In the genomic region with DNA sequence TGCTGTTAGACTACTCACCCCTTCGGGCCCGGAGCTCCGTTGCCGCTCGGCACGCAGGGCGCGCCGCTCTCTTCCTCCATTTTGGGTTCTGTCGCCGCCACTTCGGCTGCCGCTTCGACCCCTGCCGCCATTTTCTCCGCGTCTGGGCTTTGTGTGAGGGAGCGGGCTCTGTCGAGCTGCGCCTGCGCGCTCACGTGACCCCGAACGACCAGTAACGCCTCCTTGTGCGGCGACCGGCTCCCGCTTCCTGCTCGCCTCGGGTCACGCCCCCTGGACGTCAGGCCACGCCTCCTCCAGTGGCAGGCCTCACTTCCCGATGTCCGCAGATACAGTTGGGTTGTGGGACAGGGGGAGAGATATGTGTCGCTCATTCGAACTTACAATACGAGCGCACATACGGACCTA, we compare ENCODE assay signal across 8 mouse cellular contexts. TPM values are rescaled to one million over a fixed set of nuclear protein-coding genes. Genes with fewer than 3 reads are reported as not detected.
DNase-seq lines count a peak whose midpoint lies in the region; ATAC-seq lines count a peak whose summit lies in the region.

No protein-coding gene starts in this region.

- DNase-seq in R1 (ENCODE audit: low read depth, low spot score): peak; percentile 96
- peak; percentile 97 to 99 for DNase-seq in cerebellum, postnatal 25 days
- DNase-seq in frontal cortex, postnatal 25 days (ENCODE audit: low spot score in 2 of 2): peak; percentile 94 to 95
- peak; percentile 94 for DNase-seq in left cerebral cortex, adult 11 months (ENCODE audit: low spot score)
- peak; percentile 99 for DNase-seq in lung, postnatal 4 days
- peak; percentile 93 for DNase-seq in retina, postnatal 7 days (ENCODE audit: low read depth, low spot score)
- peak; percentile 94 for DNase-seq in urinary bladder, adult 2 months (ENCODE audit: low spot score)

- WGBS in hindbrain, embryonic 15.5 days: 0% methylated on average over 42 of the region's 42 CpGs

- ATAC-seq in hindbrain, embryonic 15.5 days (ENCODE audit: low FRiP score, low read depth): peak; percentile 97

- peak overlapping the region; percentile 92 for H3K27ac ChIP-seq in hindbrain, embryonic 15.5 days (replicated peaks)

- H3K4me1 ChIP-seq in hindbrain, embryonic 15.5 days (replicated peaks): peaks cover 45% of the 10 kb centered on the region

- H3K4me2 ChIP-seq in hindbrain, embryonic 15.5 days: peak overlapping the region; percentile 96

- peaks cover 4% of the 10 kb centered on the region; the same call in 1 of the 2 replicates for H3K36me3 ChIP-seq in hindbrain, embryonic 15.5 days

- H3K9ac ChIP-seq in hindbrain, embryonic 15.5 days: peak overlapping the region; percentile 79

- no peaks in the 10 kb centered on the region for H3K9me3 ChIP-seq in hindbrain, embryonic 15.5 days

- H3K4me3 ChIP-seq in hindbrain, embryonic 15.5 days: peak overlapping the region; percentile 62

- H3K27me3 ChIP-seq in hindbrain, embryonic 15.5 days: no peaks in the 10 kb centered on the region

RNA-seq across cellular contexts. Expression of a gene that starts 1.4 kb away (rescaled TPM):
- 179 and 192 TPM in 2 replicates for polyA plus RNA-seq in hindbrain, embryonic 15.5 days (2015; fragmentation: Nextera tagmentation; extraction: Ambion mirVana)
- 107 and 131 TPM in 2 replicates for polyA plus RNA-seq in urinary bladder, adult 2 months (2012; rRNA removed)

RNA-seq across cellular contexts. Expression of a gene that starts 33.2 kb away (rescaled TPM):
- polyA plus RNA-seq in hindbrain, embryonic 15.5 days (2015; fragmentation: Nextera tagmentation; extraction: Ambion mirVana): 84.6 and 86.7 TPM in 2 replicates
- polyA plus RNA-seq in urinary bladder, adult 2 months (2012; rRNA removed): 106 and 118 TPM in 2 replicates

RNA-seq across cellular contexts. Expression of a gene that starts 47.4 kb away (rescaled TPM):
- polyA plus RNA-seq in hindbrain, embryonic 15.5 days (2015; fragmentation: Nextera tagmentation; extraction: Ambion mirVana): 0.44 and 0.56 TPM in 2 replicates
- 1.4 and 1.8 TPM in 2 replicates for polyA plus RNA-seq in urinary bladder, adult 2 months (2012; rRNA removed)

RNA-seq across cellular contexts. Expression of a gene that starts 56.4 kb away (rescaled TPM):
- polyA plus RNA-seq in hindbrain, embryonic 15.5 days (2015; fragmentation: Nextera tagmentation; extraction: Ambion mirVana): 60.6 and 75.8 TPM in 2 replicates
- 53.8 and 58.6 TPM in 2 replicates for polyA plus RNA-seq in urinary bladder, adult 2 months (2012; rRNA removed)

Comparison
In these comparisons a context has a peak if more than half of its experiments do, and no peak if none do; other contexts are left out.
1. Peak in every context shown above with its lines: DNase-seq, ATAC-seq, H3K4me3 ChIP-seq and H3K27ac ChIP-seq.